Mouse (Mus musculus) heart, adult 8-10 months (tissue): ENCODE measurements around the gene Ccdc158. TPM values are rescaled to one million over a fixed set of nuclear protein-coding genes. Genes with fewer than 3 reads are reported as not detected.

Experiments
- DNase-seq: peaks from one replicate; pipeline ENCODE4 v3.0.0; 2022; ENCODE audit warnings: low spot score
- total RNA-seq, 4 experiments: library from RNA; stranded (reverse); gene quantifications; 2 replicates each; pipeline ENCODE4 v1.2.4; 2022

The Ccdc158 gene
- total RNA-seq, result under 1 TPM in 2 of 4 experiments, not detected in 2; 0.06 to 0.09 TPM

DNA sequence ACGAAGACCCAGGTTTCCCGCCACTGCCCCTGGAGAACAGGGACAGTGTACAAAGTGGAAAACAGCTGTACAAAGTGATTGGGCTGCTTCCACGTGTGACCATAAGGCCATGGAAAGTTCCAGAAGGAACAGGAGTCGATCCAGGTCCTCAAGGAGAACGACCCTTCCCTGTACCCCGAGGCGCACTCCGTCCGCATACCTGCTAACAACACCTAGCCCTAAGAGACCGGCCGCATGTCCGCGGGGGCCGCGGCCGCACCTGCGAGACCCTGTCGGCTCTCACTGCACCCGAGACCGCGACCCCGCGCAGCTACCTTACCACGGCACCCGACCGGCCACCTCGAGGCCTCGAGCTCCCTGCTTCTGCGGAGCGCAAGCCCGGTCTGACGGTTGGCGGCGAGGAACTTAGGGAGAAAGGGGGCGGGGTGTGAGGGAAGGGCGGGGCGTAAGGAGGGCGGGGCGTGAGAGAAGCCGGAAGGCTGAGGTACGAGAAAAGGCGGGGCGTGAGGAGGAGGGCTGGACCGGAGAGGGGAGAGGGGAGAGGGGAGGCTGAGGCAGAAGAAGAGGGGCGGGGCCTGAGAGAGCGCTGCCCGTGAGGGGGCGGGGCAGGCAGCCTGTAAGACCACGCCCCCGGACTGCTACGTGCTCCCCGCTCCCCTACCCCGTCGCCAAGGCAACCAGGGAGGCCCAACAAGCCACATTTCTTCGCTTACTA lies at the start of gene Ccdc158:
TSS of gene Ccdc158 (minus strand) at position 413 of the 715 bp plus-strand sequence.
- peak; percentile 6 for DNase-seq

DNA sequence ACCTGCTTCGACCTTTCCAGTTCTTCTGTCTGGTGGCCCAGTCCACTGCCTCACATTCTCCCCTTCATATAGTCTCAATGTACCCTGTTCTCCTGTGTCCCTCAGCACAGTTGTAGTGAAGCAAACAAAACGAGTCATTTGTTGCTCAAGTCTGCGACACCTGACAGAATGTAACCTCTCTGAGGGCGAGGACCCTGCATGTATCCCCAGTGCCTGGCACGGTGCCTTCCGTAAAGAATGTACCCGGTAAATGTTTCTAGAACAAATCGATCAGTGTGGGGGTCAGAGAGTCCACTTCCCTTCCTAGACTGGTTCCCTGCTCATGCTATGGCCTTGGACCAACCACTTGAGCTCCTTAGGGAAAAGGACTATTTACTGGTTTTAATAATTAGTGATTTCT lies 46.5 kb upstream of the Ccdc158 start:
- no peak for DNase-seq

DNA sequence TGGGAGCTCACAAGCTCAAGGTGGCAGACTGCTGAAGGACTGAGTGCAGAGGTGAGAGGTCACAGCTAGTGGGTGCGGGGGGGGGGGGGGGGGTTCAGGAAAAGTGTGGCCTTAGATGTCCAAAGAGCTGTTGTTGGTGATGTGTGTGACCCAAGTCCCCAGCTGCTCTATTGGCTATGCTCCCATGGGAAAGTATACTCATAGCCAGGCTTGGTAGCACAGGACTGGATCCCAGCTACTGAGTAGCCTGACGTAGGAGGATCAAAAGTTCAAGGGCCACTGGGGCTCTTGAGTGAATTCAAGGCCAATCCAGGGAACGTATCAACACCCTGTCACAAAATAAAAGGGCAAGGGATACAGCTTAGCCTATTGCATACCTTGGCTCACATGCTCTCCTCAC lies 43.8 kb upstream of the Ccdc158 start:
- no peak for DNase-seq

DNA sequence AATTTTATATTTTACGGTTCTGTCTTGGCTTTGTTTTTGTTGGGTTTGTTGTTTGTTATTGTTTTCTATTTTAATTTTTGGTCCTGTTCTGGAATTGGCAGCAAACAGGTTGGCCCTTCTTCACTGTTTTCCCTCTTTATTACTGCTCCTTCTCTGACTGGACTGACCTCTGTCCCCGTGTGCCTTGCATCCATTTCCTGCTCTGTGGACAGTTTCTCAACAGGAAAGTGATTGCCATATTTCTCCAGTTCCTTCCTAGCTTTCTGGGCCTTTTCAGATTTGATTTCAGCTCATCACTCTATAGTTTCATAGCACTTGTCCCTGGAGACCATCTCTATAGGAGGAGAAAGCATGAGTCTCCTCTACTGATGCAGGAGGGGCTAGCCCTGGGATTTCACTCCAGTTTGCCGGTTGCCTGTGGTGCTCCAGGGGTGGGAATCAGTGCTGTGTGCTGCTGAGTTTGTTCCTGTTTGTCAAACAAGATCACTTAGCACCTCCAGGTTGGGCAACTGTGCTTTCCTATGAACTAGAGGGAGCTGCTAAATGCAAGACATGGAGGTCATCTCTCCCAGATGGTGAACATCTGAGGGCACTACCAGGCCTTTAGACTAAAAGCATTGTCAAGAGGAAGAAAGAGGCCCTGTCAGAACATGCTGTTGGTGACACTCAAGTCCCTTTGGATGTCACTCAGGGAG lies 42.7 kb upstream of the Ccdc158 start:
- no peak for DNase-seq

DNA sequence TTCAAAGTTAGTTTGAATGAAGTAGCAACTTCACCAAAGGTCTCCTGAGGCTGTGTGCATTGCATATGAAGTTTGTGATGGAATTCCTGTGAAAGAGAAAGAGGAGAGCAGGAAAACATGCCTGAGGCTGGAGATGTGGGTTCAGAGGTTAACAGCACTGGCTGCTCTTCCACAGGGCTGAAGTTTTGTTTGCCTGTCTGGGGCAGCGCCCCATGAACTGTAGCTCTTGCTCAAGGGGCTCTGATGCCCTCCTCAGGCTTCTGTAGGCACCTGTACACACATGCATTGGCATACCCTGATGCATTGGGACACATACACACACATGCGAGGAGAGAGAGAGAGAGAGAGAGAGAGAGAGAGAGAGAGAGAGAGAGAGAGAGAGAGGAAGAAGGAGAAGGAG lies 40.8 kb upstream of the Ccdc158 start:
- no peak for DNase-seq

DNA sequence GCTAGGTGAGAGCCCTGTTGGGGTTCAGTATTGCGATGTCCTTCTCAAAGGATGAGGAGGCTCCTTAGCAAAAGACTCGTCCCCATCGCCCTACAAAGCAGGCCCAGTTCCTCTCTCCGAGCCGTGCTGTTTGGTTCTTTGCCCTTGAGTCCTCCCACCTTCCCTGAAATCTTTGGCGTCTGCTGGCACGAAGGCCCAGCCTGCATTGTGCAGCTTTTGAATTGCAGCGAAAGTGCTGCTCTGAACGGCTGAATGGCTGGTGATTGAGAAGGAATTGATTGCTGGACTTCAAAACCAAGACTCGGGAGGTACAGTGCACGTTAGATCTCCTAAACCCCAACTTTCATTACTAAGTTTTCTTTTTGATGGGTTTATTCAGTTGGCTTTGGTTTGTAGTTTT lies 40.2 kb upstream of the Ccdc158 start:
- DNase-seq, result no peak

DNA sequence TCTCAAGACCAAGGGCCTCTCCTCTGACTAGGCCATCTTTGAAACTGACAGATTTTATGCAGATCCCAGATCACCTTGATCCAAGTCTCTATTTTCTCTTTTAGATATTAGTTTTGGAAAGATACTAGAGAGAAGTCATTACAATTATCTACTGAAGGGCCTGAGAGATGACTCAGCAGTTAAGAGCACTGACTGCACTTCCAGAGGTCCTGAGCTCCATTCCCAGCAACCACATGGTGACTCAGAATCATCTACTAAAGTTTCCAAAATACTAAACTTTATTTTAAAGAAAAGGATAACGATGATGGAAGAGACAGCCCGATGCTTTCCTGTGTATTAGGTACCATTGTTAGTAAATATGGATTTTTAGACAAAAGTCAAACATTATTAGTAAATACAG lies 39.8 kb upstream of the Ccdc158 start:
- no peak for DNase-seq

DNA sequence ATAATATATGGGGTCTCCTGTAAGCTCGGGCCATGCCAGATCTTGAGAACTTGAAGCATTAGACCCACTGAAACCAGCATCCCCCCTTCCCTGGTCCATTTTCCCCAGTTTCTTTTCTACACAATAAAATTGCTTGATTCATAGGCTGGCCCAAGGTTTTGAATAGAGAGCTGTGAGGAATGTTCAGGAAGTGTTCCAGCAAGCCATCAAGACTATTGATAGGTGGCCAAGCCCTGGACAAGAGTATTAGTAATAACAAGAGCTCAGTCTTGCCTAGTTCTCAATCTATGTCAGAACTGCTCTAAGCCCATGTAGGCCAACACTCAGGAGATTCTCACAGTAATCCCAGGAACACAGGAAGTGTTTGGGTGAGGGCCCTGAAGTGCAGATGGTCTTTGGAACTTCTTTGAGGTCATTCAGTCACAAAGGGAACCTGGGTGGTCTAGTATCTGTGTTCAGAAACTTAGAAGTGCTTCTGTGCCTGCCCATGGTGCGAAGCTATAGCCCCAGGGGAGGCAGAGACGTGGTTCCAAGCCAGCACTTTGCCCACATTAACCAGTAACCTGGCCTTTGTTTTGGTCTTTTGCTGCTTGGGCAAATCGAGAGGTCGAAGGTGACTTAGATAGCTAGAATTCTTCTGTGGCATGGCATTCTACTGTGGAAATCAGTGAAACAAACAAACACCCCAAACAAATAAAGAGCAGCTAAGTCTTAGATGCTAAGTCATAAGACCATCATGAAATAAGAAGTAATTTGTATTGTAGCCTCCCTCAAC lies 37.7 kb upstream of the Ccdc158 start:
- no peak for DNase-seq

DNA sequence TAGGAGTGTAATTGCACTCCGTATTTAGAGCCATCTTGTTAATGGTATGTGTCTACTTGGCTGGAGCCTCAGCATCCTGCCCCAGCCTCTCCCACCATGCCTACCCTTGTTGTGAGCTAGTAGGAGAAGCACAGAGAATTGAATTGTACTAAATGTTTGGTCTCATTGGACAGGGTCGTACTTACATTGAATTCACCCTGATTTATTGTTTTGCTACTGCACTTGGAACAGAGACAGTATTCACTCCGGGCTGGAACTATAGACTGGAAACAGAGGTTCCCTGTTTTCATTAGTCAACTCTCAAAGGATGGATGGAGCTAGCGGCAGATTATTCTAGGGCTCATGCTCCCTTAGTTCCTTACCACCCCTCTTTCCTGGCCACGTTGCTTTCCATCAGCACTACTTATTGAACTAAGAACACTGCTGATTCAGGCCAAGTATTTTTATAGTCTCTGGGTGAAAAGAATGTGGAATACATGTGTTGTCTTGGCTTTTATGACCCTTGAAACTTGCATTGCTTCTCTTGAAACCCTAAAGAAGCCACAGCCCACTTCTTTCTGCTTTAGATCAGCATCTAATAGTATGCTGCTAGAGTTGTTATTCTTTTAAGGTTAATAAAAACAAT lies 36.7 kb upstream of the Ccdc158 start:
- DNase-seq, result no peak

DNA sequence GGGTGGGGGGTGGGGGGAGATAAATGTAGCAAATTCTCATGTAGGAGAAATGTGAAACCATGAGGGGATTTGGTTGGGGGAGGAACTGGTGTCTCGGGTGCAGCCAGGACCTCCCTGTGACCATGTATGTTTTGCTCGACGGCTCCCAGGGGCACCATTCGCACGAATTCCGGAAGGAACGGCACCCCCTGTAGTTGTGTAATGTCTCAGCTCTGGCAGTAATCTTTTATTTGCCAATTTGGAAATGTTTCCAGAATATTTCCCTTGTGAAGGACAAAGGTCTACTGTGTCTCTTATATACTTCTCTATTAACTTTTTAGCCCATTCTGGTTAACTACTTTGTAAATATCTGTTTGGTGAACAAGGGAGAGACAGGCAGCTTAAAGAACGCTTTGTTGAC lies 35.7 kb upstream of the Ccdc158 start:
- DNase-seq, result no peak

DNA sequence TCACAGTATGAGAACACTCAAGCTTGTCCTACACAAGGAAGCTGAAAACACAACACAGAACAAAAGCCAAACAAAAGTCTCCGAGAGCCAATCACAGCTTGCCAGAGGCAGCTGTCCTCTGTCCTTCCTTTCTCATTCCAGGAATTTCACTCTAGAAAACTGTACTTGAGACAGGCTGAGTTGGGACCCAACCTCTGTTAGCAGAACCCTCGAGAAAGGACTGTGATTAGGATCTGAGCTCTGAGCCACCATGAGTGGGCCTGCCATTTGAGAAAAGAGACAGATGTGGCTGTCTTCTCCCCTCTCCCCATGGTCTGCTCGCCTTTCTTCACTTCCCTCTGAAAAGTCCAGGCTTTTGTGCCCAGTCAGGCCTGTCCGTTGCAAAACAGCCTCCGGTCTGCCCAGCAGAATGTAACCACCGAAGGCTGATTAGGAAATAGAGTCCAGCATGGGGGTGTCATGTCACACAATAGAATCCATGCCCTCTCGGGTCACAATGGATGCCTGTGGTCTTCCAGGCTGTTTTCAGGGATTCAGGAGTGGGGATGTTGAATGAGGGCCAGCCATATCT lies 32.9 kb upstream of the Ccdc158 start:
- no peak for DNase-seq

DNA sequence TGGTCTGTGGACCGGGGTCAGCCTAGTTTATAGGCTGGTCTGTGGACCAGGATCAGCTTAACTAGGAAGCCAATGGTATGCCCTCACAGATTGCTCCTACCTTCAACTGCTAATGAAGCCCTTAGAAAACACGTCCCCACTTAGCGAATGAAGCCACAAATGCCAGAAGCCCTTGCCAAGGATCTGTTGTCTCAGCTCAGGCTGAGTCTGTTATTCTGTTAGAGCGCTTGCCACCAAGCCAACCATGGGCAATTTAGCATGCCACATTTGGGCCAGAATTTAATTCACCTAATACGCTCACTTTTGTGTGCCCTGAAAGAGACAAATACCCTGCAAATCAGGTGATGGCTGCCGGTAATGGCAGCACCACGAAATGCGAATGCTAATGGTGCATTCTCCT lies 28.6 kb upstream of the Ccdc158 start:
- DNase-seq, result no peak

DNA sequence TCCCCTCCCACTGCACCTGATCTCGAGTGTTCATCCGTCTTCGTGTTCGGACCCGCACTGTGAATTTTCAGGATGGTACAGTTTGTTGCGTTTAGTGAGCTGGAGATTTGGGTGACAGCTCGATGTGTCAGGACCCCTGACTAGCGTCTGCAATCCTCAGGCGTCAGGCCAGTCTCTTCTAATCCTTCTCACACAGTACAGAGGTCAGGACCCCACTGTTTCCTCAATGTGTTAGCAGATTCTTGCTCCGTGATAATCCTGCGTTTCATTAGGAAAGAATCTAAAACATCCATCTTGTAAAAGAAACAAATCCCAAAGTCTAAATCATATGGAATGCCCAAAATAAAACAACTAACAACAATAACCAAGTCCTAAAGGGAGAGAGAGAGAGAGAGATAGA lies 26.7 kb upstream of the Ccdc158 start:
- DNase-seq, result no peak

DNA sequence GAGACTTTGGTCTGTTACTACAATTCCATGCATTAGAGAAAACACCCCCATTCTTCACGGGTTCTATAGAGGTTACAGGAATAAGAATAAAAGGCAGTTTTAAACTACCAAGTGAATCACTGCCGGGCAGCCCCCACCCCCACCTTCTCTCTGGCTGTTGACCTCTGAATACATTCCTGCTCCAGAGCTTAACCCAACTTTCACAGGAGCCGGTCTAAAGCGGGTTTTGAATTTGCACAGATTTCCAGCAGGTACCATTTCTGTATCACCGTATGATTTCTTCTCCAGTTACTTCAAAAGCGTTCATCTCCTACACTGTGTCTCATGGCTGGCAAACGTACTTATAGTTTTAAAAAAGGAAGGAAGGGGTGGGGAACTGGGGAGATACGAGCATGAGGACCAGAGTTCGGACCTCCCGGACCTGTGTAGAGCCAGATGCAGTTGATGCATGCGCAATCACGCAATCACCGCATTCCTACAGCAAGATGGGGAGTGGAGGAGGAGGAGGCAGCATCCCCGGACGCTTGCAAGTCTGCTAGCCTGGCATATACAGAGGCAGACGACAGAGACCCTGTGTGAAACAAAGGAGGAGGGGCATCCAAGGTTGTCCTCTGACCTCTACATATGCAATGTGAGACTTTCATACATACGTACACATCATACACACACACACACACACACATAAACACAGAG lies 23.9 kb upstream of the Ccdc158 start:
- no peak for DNase-seq

DNA sequence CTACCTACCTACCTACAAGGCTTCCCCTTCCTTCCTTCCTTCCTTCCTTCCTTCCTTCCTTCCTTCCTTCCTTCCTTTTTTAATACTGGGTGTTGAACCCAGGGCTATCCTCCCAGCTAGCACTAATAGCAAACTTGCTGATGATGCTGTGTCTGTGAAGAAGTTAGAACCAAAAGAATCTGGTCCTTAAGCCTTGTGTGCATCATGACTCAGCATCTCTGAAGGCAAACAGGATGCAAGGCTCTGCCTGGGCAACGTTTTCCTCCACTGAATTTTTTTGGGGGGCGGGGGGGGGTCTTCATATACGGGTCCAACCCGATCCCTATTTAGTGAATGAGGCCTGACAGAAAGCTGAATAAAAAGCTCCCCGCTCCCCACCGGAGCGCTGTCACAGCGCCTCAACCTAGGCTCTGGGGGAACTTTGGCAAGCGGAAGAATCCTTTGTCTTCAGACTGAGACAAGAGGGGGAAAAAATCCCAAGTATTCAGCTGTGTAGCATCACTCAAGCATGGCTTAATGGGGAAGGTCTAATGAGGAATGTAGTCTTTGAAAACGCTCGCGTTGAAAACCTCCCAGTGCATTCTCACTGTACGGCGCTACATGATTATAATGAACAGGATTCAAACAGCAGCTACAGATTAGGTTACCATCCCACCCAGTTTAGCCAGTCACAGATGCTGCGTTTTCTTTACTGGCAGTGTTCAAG lies 23.2 kb upstream of the Ccdc158 start:
- no peak for DNase-seq

DNA sequence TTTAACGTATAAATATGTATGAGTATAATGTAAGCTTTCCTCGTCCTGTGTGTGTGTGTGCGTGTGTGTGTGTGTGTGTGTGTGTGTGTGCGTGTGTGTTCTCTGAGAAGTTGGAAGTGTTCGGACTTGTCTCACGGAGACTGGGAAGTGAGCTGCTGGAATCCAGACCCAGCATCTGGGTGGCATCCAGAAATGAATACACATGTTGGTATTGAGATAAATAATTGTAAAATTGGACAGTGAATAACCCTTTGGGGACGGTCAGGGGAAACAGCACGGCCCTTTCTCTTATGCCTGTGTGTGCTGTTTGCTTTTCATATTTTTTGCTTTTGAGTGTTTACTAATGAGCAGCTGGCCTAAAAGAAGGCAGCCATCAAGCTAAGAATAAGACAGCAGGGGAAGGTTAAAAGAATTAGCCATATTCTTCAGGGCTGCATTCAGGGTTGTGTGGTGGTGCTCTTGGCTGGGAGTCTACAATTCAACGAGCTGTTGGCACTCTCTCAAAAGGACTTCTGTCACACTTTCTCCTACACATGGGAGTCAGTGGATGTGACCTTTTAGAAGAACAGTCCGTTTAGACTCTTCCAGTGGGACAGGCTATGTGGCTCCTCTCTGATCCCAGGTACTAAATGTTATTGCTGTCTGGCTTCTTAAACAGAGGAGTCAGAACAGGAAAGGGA lies 19.4 kb upstream of the Ccdc158 start:
- DNase-seq, result no peak

DNA sequence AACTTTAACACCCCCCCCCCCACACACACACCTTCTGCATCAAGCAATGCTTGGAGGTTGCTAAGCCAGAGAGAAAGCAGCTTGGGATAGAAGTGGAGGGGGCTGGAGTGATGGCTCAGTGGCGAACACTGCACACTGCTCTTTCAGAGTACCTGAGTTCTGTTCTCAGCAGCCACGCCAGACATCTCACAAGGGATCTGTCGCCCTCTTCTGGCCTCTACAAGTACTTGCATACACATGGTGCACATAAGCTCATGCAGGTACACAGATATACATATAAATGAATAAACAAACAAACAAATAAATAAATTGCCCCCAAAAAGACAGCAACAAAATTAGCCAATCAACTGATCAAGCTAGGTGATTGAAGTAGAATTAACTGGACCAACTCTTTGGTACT lies 18.7 kb upstream of the Ccdc158 start:
- DNase-seq, result no peak

DNA sequence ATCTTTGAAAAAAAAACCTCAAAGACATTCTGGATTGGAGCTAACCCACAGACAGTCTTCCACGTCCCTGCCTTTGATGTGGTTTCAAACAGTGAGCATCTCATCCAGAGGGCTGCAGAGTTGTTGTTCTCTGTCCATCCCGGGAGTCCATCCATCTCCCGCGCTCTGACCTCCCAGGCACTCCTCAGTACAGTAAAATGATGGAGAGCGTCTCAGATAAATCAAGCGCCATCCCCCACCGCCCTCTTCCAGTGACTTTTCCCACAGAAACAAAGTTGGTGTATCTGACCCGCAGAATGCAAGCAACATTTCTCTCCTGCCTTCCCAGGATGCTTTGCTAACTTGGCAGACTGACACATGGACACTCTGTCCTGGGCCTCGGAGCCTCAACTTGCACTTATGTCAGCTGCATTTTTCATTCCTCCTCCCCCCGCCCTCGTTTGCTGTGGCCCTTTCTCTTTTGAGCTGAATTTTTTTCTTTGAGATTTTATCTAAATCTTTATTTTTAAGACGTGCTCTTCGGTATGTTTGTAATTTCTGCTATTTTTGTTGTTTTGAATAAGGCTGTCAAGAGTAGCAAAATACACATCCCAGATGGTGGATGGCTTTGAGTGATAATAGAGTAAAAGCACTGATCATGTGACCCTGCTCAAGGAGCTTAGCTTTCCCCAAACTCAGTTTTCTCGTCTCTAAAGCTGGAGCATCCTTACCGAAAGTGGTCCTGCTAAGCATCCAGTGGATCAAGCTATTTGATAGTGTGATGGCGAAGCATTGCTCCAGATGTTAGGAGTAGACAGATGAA lies 17.3 kb upstream of the Ccdc158 start:
- peak; percentile 16 for DNase-seq

DNA sequence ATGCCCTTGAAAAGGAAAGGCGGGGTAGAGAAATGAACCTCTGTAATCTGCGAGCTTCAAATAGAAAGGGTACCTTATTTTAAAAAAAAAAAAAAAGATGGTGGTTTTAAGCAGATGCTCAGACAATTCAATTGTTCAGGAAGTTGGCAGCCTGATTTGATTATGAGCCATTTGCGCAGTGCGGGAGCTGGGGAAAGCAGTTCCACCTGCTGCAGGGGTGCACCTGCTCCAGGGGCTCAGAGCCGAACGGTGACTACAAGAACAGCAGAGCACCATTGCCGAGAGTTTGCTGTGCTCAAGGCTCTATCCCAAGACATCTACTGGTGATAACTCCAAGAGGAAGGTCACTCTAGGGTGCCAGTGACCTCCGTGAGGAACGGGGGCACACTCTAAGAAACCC lies 13.5 kb upstream of the Ccdc158 start:
- no peak for DNase-seq
